In the genomic region with DNA sequence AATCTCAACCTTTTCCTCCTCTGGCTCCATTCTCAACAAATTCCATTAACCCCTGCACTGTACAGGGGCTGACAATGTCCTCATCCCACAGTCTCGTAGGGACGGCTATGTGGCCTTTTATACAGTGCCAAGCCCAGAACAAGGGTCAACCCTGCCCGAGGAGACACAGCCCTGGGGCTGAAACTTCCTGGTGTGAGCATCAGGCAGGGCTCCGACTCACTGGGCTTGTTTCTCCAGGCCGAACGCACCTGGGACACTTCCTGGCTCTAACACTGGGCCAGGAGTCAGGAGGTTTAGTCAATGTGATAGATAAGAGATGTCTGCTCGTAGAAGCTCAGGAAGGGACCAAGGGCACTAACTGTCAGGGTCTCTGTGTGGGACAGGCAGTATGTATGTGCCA, we compare ENCODE assay signal across 25 mouse cellular contexts. TPM values are rescaled to one million over a fixed set of nuclear protein-coding genes. Genes with fewer than 3 reads are reported as not detected.
DNase-seq lines count a peak whose midpoint lies in the region; ATAC-seq and TF ChIP-seq lines count a peak whose summit lies in the region.
"Had no signal": no experiment of that assay in that cellular context is flagged by ENCODE, and none has a peak within 500 bp of the region (broad histone marks: within the 10 kb centered on the region; RNA-seq: fewer than 3 reads in every experiment).

No protein-coding gene starts in this region.

- WGBS in large intestine, adult 2 months = 27% methylated on average over 7 of the region's 7 CpGs
- 60% methylated on average over 7 of the region's 7 CpGs for WGBS in stomach, postnatal 0 days

- peak; percentile 68 for ATAC-seq in stomach, postnatal 0 days (ENCODE audit: low FRiP score, low TSS enrichment)
- ATAC-seq: CD4-positive, CD25-positive, alpha-beta regulatory T cell, adult 4 months; forebrain, embryonic 14.5 days; hindbrain, embryonic 16.5 days had no signal

- peaks cover 7% of the 10 kb centered on the region; the same call in 1 of the 2 replicates for H3K36me3 ChIP-seq in stomach, postnatal 0 days (ENCODE audit: control insufficient read depth, insufficient read depth, low read length)
- H3K36me3 ChIP-seq: G1E had no signal

- H3K4me3 ChIP-seq in stomach, postnatal 0 days (ENCODE audit: low read depth, low read length) = no peak overlapping the region
- H3K4me3 ChIP-seq: embryonic facial prominence, embryonic 15.5 days; erythroblast, embryonic 14.5 days; forebrain, embryonic 10.5 days; gastrocnemius, adult 2 months; heart, embryonic 10.5 days had no signal

- DNase-seq in adrenal gland, adult (ENCODE audit: inconsistent age in 2 of 2, low spot score in 1 of 2) = peak; percentile 34 to 68
- no peak for DNase-seq in adrenal gland, adult 18-20 months (ENCODE audit: low spot score in 2 of 2)
- peak; percentile 28 to 57 for DNase-seq in urinary bladder, adult 18-20 months (ENCODE audit: low spot score in 2 of 2)
- DNase-seq in urinary bladder, postnatal 10 days (ENCODE audit: low spot score) = no peak
- DNase-seq in large intestine, adult 2 months (ENCODE audit: low read depth, low spot score) = peak; percentile 71
- DNase-seq in stomach, postnatal 0 days (ENCODE audit: low spot score) = peak; percentile 78
- DNase-seq in heart, adult 11 months = no peak
- no peak for DNase-seq in spleen, adult 18-20 months
- DNase-seq: B cell, adult 2 months; cerebellum, adult 2 months; cerebellum, postnatal 14 days; embryo, embryonic 11 days; gastrocnemius, adult 2 months; gastrocnemius, postnatal 36 days; heart, adult 18-20 months; heart, postnatal 10 days; heart, postnatal 4 days had no signal

- no peak overlapping the region for H3K4me2 ChIP-seq in stomach, postnatal 0 days (replicated peaks; ENCODE audit: low read depth)
- H3K4me2 ChIP-seq: embryonic facial prominence, embryonic 15.5 days had no signal

- TF ChIP-seq EP300 in stomach, postnatal 0 days (optimal IDR thresholded peaks at IDR 0.05) = no peak

- H3K4me1 ChIP-seq in stomach, postnatal 0 days (replicated peaks; ENCODE audit: control insufficient read depth, insufficient read depth) = no peaks in the 10 kb centered on the region

- H3K9me3 ChIP-seq in stomach, postnatal 0 days (ENCODE audit: control insufficient read depth, low read length) = no peaks in the 10 kb centered on the region
- H3K9me3 ChIP-seq: embryonic facial prominence, embryonic 15.5 days; forebrain, embryonic 10.5 days; G1E; heart, embryonic 10.5 days had no signal

- no peak overlapping the region for H3K9ac ChIP-seq in stomach, postnatal 0 days (ENCODE audit: low read length)
- H3K9ac ChIP-seq: embryonic facial prominence, embryonic 15.5 days had no signal

- H3K27me3 ChIP-seq in stomach, postnatal 0 days (ENCODE audit: control insufficient read depth, insufficient read depth, low read length) = no peaks in the 10 kb centered on the region
- H3K27me3 ChIP-seq: embryonic facial prominence, embryonic 15.5 days had no signal

- peak overlapping the region; percentile 79 for H3K27ac ChIP-seq in stomach, postnatal 0 days (replicated peaks)
- H3K27ac ChIP-seq: embryonic facial prominence, embryonic 15.5 days; forebrain, embryonic 10.5 days; gastrocnemius, adult 2 months had no signal

- TF ChIP-seq CTCF in stomach, postnatal 0 days (IDR thresholded peaks at IDR 0.05; ENCODE audit: low read depth) = no peak

RNA-seq across cellular contexts. Expression of gene Lrp5, which starts 54.3 kb away (rescaled TPM):
- 100 to 1,000 TPM; 102 to 103 TPM for total RNA-seq in adrenal gland, adult 18-20 months (2021)
- polyA plus RNA-seq in large intestine, adult 2 months (2012; rRNA removed) = 37.1 and 46.7 TPM in 2 replicates
- polyA plus RNA-seq in stomach, postnatal 0 days (2015; fragmentation: Nextera tagmentation; extraction: Ambion mirVana) = 2.6 and 2.7 TPM in 2 replicates

RNA-seq across cellular contexts. Expression of gene Ppp6r3, which starts 56.5 kb away (rescaled TPM):
- total RNA-seq in adrenal gland, adult 18-20 months (2021) = 100 to 1,000 TPM in 1 of 2 experiments, 10 to 100 TPM in 1; 82.6 to 101 TPM
- 41.1 and 63.2 TPM in 2 replicates for polyA plus RNA-seq in large intestine, adult 2 months (2012; rRNA removed)
- 18.6 and 20.5 TPM in 2 replicates for polyA plus RNA-seq in stomach, postnatal 0 days (2015; fragmentation: Nextera tagmentation; extraction: Ambion mirVana)

Comparison
In these comparisons a context has a peak if more than half of its experiments do, and no peak if none do; other contexts are left out.
1. DNase-seq: peak in adrenal gland, adult (2 of 2), urinary bladder, adult 18-20 months (2 of 2), large intestine, adult 2 months (single experiment) and stomach, postnatal 0 days (single experiment); none in adrenal gland, adult 18-20 months (0 of 2), urinary bladder, postnatal 10 days (single experiment), heart, adult 11 months (single experiment) and spleen, adult 18-20 months (0 of 2).
2. RNA of gene Lrp5, which starts 54.3 kb away (polyA plus RNA-seq): 37.1 to 46.7 TPM in large intestine, adult 2 months; 2.6 to 2.7 TPM in stomach, postnatal 0 days; every median in the first group is over 10 times any median in the second.